Mouse (Mus musculus) cortical plate, adult 2 months (tissue): ENCODE data around the gene Aqp1. TPM values are rescaled to one million over a fixed set of nuclear protein-coding genes. Genes with fewer than 3 reads are reported as not detected.

Source experiments
- H3K27ac ChIP-seq: fragments of 200-500 bp; 2 replicates; pipeline ENCODE4 v1.5.1; 2012; ENCODE audit warnings: low read length, control low read depth, inconsistent platforms; ENCODE audit not compliant: insufficient read depth
- H3K4me1 ChIP-seq: fragments of 200-500 bp; 2 replicates; pipeline ENCODE4 v1.6.1; 2011; ENCODE audit warnings: low read length; ENCODE audit not compliant: control insufficient read depth, insufficient read depth
- H3K4me3 ChIP-seq: fragments of 200-500 bp; 2 replicates; pipeline ENCODE4 v1.5.1; 2011; ENCODE audit warnings: mild to moderate bottlenecking, low read length, control low read depth; ENCODE audit not compliant: insufficient read depth
- CTCF ChIP-seq: fragments of 200-500 bp; IDR thresholded peaks from 2 replicates; pipeline ENCODE4 v1.5.1; 2011; ENCODE audit warnings: mild to moderate bottlenecking, control low read depth, low read length; ENCODE audit not compliant: insufficient read depth; ENCODE audit errors: extremely low read depth
- POLR2A ChIP-seq: fragments of 200-500 bp; IDR thresholded peaks from 2 replicates; pipeline ENCODE4 v1.6.1; 2011; ENCODE audit warnings: mild to moderate bottlenecking, low read length, control low read depth; ENCODE audit not compliant: insufficient read depth; ENCODE audit errors: extremely low read depth
- polyA plus RNA-seq: library from polyadenylated mRNA; depleted of rRNA; stranded (reverse); fragments of >200 nt; gene quantifications from 2 replicates; pipeline ENCODE4 v1.2.3, GENCODE M21; 2012

Aqp1 gene
- polyA plus RNA-seq, 1 experiment: 0.98 TPM

DNA sequence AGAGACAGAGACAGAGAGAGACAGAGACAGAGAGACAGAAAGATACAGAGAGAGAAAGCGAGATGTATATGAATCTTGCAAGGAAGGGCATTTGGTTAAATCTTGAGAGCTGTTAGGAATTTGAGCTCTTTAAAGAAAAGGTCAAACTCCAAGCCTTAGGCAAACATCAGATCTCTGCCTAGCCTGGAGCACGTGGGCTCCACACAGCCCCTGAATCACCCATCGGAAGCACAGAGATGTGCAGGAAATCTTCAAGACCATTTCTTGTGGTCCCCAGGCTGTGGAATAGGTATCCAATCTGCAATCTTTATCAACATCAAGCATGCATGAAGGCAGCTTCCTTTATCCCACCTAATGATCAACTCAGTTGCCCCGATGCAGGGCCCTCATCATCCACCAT, 41.2 kb downstream of the Aqp1 start:
- no peak for TF ChIP-seq CTCF
- no peak for TF ChIP-seq POLR2A
- no peak overlapping the region for H3K27ac ChIP-seq
- H3K4me1 ChIP-seq: no peaks in the 10 kb centered on the region
- H3K4me3 ChIP-seq: no peak overlapping the region

- TF ChIP-seq CTCF (peak; percentile 78), POLR2A (no peak)
- no peaks in the 10 kb centered on the region for H3K4me1 ChIP-seq
- no peak overlapping the region for H3K27ac ChIP-seq
- H3K4me3 ChIP-seq: no peak overlapping the region
Observed at GRCm38 (mm10) chr6:55379641-55380335, 43.6 kb downstream of the Aqp1 start.

GRCm38 (mm10) chr6:55381966-55382365, 45.7 kb downstream of the Aqp1 start:
- Histone ChIP-seq H3K4me1 (no peaks in the 10 kb centered on the region), H3K27ac (no peak overlapping the region), H3K4me3 (no peak overlapping the region)
- no peak for TF ChIP-seq POLR2A
- no peak for TF ChIP-seq CTCF

DNA sequence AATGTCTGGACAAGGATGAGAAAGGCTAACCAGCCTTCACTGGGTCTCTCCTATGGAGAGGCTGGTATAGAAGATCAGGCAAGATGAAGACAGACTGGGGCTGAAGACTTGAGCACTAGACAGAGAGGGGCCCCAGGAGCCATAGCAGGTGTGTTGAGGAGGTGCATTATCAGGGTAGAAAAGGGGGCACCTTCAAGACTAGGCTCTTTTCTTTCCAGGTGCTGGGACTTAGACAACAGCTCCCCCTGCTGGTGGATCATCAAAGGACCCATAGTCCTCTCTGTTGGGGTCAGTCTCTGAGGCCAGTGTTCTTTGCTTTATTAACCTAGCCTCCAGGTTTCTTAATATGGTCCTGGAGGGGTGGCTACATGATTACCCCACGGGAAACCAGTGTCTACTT, 47.7 kb downstream of the Aqp1 start:
- no peaks in the 10 kb centered on the region; the same call in 1 of the 2 replicates for H3K4me1 ChIP-seq
- no peak overlapping the region for H3K27ac ChIP-seq
- peak; percentile 74 for TF ChIP-seq CTCF
- no peak for TF ChIP-seq POLR2A
- no peak overlapping the region for H3K4me3 ChIP-seq

GRCm38 (mm10) chr6:55384356-55384951, 48.2 kb downstream of the Aqp1 start:
- no peak overlapping the region for H3K27ac ChIP-seq
- no peak overlapping the region for H3K4me3 ChIP-seq
- TF ChIP-seq CTCF (no peak), POLR2A (no peak)
- no peaks in the 10 kb centered on the region; the same call in 1 of the 2 replicates for H3K4me1 ChIP-seq

DNA sequence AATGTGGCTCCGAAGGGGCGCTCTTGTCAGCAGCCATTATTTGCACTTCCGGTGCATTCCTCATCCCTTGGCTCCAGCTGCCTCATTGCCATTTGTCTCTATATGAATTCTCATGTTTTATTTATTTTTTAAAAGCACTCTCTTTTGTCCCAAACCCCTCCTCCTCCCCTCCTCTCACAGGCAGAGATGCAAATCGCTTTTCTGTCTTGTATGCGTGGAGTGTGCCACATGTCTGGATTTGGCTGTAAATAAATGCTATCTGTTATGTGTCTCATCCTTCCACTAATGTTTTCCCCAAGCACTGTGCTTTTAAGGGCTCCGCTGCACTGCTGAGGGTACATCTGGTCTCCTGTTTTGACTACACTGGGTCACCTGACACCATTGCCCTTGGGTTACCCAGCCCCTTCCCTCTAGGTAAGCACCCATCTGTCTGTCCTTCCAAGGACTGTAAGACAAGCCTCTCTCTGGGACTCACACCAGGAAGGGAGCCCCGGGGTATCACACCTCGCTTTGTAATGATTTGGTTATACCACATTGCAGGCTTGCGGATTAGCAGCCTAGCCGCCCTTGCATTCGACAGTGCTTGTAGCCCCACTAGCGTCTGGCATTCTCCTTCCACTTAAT, 52.4 kb downstream of the Aqp1 start:
- no peak overlapping the region for H3K27ac ChIP-seq
- TF ChIP-seq CTCF (no peak), POLR2A (no peak)

DNA sequence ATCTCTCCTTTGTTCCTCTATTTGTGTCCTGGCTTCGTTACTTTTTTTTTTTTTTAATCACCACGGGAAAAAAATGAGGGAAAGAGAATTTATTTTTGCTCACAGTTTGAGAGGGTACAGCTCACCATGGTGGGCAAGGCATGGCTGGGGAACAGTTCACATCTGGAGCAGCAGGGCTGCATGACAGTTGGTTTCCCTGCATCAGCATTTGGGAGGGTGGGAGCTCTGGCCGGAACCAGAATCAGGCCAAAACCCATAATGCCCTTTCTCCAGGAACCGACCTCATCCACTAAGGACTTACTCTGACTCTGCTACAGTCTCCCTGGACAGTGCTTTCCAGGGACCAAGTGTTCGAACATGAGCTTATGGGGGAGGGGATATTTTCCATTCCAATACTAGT, 53.1 kb downstream of the Aqp1 start:
- no peaks in the 10 kb centered on the region; the same call in 1 of the 2 replicates for H3K4me1 ChIP-seq
- H3K27ac ChIP-seq: no peak overlapping the region
- TF ChIP-seq POLR2A (no peak), CTCF (no peak)
- no peak overlapping the region for H3K4me3 ChIP-seq

More for the DNA sequence above, 52.4 kb downstream of the Aqp1 start:
- Histone ChIP-seq H3K4me3 (no peak overlapping the region), H3K4me1 (no peaks in the 10 kb centered on the region; the same call in 1 of the 2 replicates)

GRCm38 (mm10) chr6:55391814-55392213, 55.6 kb downstream of the Aqp1 start:
- no peak for TF ChIP-seq POLR2A
- TF ChIP-seq CTCF: no peak
- Histone ChIP-seq H3K4me1 (peaks cover 6% of the 10 kb centered on the region), H3K27ac (no peak overlapping the region), H3K4me3 (no peak overlapping the region)

- Histone ChIP-seq H3K27ac (no peak overlapping the region), H3K4me3 (no peak overlapping the region), H3K4me1 (peaks cover 8% of the 10 kb centered on the region)
- TF ChIP-seq POLR2A: no peak
- TF ChIP-seq CTCF: peak; percentile 71
Observed at GRCm38 (mm10) chr6:55392453-55392852, 56.2 kb downstream of the Aqp1 start.

DNA sequence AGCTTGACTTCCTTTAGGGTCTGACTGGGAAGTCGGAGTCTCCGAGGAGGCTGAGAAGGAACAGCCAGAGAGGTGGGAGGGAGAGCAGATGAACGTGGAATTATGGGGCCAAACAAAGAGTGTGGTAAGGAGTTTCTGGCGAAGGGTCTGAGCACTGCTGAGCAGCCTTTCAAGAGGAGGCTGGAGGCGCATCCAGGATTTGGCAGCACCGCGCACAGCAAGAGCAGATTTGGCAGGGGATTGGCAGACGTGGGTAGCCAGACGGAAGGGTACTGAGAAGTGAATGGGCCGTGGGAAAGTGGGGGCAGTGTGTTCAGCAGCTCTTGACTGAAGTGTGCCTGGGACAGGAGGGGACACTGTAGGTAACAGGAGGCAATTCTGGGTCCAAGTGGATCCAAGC, 58.6 kb downstream of the Aqp1 start:
- TF ChIP-seq POLR2A: no peak
- no peak for TF ChIP-seq CTCF
- peaks cover 16% of the 10 kb centered on the region for H3K4me1 ChIP-seq

More for the DNA sequence above, 58.6 kb downstream of the Aqp1 start:
- H3K27ac ChIP-seq: no peak overlapping the region
- H3K4me3 ChIP-seq: no peak overlapping the region
